Mouse (Mus musculus) right cerebral cortex, postnatal 4 days (tissue): Measurements from ENCODE around the gene Ddt.
"Not testable (repeated sequence)": the region's sequence is repeated elsewhere in the genome, so short reads cannot be mapped to it uniquely, and the experiment has no call there.

Experiments
- DNase-seq: peaks from one replicate; pipeline ENCODE4 v3.0.0-alpha.2; 2022

The Ddt gene

GRCm38 (mm10) chr10:75767756-75768155 is 5.5 kb downstream of the Ddt start:
- DNase-seq: not testable (repeated sequence)

GRCm38 (mm10) chr10:75766856-75767255 is 6.4 kb downstream of the Ddt start:
- no peak for DNase-seq

- peak; percentile 71 for DNase-seq
Measured at GRCm38 (mm10) chr10:75764519-75765473, 8.4 kb downstream of the Ddt start.

- peak; percentile 96 for DNase-seq
Measured at GRCm38 (mm10) chr10:75763682-75764518, 9.3 kb downstream of the Ddt start, which contains the start of gene Cabin1. TSS of gene Cabin1 (minus strand) at chr10:75764341.

- no peak for DNase-seq
Measured at GRCm38 (mm10) chr10:75762413-75762812, 10.8 kb downstream of the Ddt start.

GRCm38 (mm10) chr10:75760311-75760710 is 12.9 kb downstream of the Ddt start:
- DNase-seq: no peak

GRCm38 (mm10) chr10:75756719-75757118 is 16.5 kb downstream of the Ddt start:
- DNase-seq: no peak

GRCm38 (mm10) chr10:75744017-75744416 is 29.2 kb downstream of the Ddt start:
- peak; percentile 91 for DNase-seq

GRCm38 (mm10) chr10:75743369-75743768 is 29.8 kb downstream of the Ddt start:
- peak; percentile 21 for DNase-seq

GRCm38 (mm10) chr10:75740866-75741265 is 32.3 kb downstream of the Ddt start:
- DNase-seq: no peak

GRCm38 (mm10) chr10:75725449-75725848 is 47.8 kb downstream of the Ddt start:
- no peak for DNase-seq
